Mouse (Mus musculus): Measurements from ENCODE around the gene Rbm7. TPM values are rescaled to one million over a fixed set of nuclear protein-coding genes. Genes with fewer than 3 reads are reported as not detected.

Gene Rbm7
- polyA plus RNA-seq, 1 experiment from 2014 or later: 70.2 TPM

GRCm38 (mm10) chr9:48516615-48517371, 21.7 kb upstream of the Rbm7 start:
- H3K4me3 ChIP-seq: 0 out of 2 replicates have a peak overlapping the region, but pooled peaks have one; percentile 5
- no peaks in the 10 kb centered on the region for H3K36me3 ChIP-seq (replicated peaks)
- peak overlapping the region; percentile 61 for H3K27ac ChIP-seq
- H3K9me3 ChIP-seq: no peaks in the 10 kb centered on the region
- peaks cover 11% of the 10 kb centered on the region; the same call in 1 of the 2 replicates for H3K4me1 ChIP-seq
- 0 out of 2 replicates have a peak overlapping the region, but pooled peaks have one; percentile 18 for H3K9ac ChIP-seq
- ATAC-seq (replicated peaks): no peak
- H3K27me3 ChIP-seq (replicated peaks): no peaks in the 10 kb centered on the region
- peak overlapping the region; percentile 29; the same call in 1 of the 2 replicates for H3K4me2 ChIP-seq
- 62% methylated on average over 11 of the region's 11 CpGs for WGBS

GRCm38 (mm10) chr9:48515332-48515731, 20.2 kb upstream of the Rbm7 start:
- Histone ChIP-seq H3K9ac (no peak overlapping the region), H3K4me1 (peaks cover 11% of the 10 kb centered on the region; the same call in 1 of the 2 replicates), H3K27ac (no peak overlapping the region), H3K36me3 (replicated peaks) (no peaks in the 10 kb centered on the region), H3K4me3 (no peak overlapping the region), H3K4me2 (no peak overlapping the region), H3K9me3 (no peaks in the 10 kb centered on the region), H3K27me3 (replicated peaks) (no peaks in the 10 kb centered on the region)
- 68% methylated on average over 1 of the region's 1 CpGs for WGBS
- no peak for ATAC-seq (replicated peaks)

DNA sequence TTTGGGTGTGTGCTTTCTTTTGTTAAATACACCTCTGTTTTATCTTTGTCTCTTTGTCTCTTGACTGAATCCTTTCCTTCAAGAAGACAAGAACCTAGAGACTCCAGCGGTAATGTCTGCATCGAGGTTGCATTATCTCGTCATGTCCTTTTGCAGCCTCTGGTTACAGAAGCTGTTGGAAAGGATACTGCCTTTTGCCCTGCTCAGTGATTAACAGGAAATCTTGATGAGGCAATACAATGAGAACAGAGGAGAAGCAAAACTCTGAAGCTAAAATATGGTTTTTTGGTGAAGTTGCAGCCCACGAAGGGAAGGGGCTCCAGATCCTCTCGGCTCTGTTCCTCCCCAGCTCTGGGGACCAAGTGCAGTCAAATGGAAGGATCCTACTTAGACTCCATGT, 15.0 kb upstream of the Rbm7 start:
- H3K9ac ChIP-seq: no peak overlapping the region
- ATAC-seq (replicated peaks): no peak
- H3K9me3 ChIP-seq: no peaks in the 10 kb centered on the region
- H3K27me3 ChIP-seq (replicated peaks): no peaks in the 10 kb centered on the region
- H3K36me3 ChIP-seq (replicated peaks): no peaks in the 10 kb centered on the region
- 78% methylated on average over 5 of the region's 5 CpGs for WGBS
- H3K4me2 ChIP-seq: no peak overlapping the region
- no peak overlapping the region for H3K27ac ChIP-seq
- H3K4me3 ChIP-seq: no peak overlapping the region
- no peaks in the 10 kb centered on the region for H3K4me1 ChIP-seq

DNA sequence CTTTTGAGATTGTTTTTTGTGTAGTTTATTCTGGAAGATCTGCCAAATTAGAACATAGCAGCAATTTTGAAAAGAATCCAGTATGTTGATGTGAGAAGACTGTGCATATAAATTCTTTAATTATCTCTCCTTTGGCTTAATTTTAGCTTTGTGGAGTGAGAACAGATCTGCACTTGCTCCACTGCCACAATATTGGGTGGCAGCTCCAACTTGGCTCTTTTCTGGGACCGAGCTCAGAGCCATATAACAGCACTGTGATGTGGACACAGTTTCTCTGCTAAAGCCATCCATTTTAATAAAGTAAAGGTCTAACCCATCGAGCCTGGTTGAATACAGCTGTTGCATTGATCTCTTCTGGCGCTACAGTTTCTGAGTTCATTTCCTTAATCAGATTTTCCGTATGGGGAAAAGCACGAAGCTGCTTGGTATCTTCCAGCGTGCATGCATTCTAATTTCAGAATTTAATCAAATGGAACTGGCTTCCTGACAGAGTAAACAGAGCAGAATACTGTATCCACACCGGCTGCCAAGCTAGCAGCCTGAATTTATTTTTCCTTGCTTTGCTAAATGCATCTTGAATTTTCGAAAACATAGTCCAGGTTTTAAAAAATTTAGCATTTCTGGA, 9.8 kb upstream of the Rbm7 start:
- ATAC-seq (replicated peaks): no peak
- H3K4me2 ChIP-seq: no peak overlapping the region
- no peaks in the 10 kb centered on the region for H3K36me3 ChIP-seq (replicated peaks)
- H3K4me1 ChIP-seq: no peaks in the 10 kb centered on the region
- H3K27me3 ChIP-seq (replicated peaks): no peaks in the 10 kb centered on the region
- WGBS: 64% methylated on average over 8 of the region's 8 CpGs
- no peaks in the 10 kb centered on the region for H3K9me3 ChIP-seq
- H3K9ac ChIP-seq: no peak overlapping the region
- H3K4me3 ChIP-seq: no peak overlapping the region
- 0 out of 2 replicates have a peak overlapping the region, but pooled peaks have one; percentile 20 for H3K27ac ChIP-seq

DNA sequence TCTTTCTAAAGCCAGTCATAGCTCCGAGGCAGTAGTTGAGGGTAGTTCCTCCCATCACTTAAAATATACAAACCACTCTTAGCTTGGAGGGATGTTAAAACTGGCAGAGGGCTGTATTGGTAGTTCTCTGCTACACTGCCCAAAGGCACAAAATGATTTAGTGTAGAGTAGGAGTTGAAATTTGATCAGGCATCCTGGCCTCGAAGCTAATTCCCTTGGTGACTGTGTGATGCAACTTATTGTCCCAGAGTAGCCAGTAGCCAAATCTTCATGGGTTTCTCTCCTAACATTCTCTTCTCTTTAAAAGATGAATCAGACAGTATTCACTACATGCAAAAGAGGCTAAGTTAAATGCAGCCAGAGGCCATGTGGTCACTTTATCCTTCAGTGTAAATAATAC, 7.9 kb upstream of the Rbm7 start:
- 78% methylated on average over 2 of the region's 2 CpGs for WGBS
- Histone ChIP-seq H3K4me3 (no peak overlapping the region), H3K9me3 (no peaks in the 10 kb centered on the region), H3K27me3 (replicated peaks) (no peaks in the 10 kb centered on the region), H3K27ac (no peak overlapping the region), H3K36me3 (replicated peaks) (no peaks in the 10 kb centered on the region), H3K4me2 (no peak overlapping the region), H3K4me1 (no peaks in the 10 kb centered on the region), H3K9ac (no peak overlapping the region)
- ATAC-seq (replicated peaks): no peak

DNA sequence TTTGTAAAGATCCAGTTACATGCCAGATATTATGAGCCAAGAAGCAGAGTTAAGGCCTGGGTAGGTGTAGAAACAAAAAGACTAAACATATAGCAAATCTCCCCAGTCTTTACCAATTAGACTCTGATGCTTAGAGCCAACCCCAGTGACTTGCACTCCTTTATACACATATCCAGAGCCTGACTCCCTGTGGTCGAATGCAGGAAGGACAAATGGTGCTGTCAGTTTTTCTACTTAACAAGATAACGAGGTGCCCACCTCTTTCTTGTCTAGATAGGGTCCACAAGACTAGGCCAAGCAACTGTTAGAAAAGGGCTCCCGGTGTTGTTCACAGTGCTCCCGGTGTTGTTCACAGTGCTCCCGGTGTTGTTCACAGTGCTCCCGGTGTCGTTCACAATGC, 6.1 kb upstream of the Rbm7 start:
- 86% methylated on average over 7 of the region's 7 CpGs for WGBS
- Histone ChIP-seq H3K27ac (no peak overlapping the region), H3K36me3 (replicated peaks) (no peaks in the 10 kb centered on the region), H3K4me1 (peaks cover 2% of the 10 kb centered on the region), H3K4me2 (no peak overlapping the region), H3K4me3 (no peak overlapping the region), H3K9ac (no peak overlapping the region), H3K27me3 (replicated peaks) (no peaks in the 10 kb centered on the region), H3K9me3 (no peaks in the 10 kb centered on the region)
- no peak for ATAC-seq (replicated peaks)

- peak; percentile 81 for ATAC-seq (replicated peaks)
- no peaks in the 10 kb centered on the region for H3K27me3 ChIP-seq (replicated peaks)
- peak overlapping the region; percentile 55 for H3K9ac ChIP-seq
- peak overlapping the region; percentile 61 for H3K4me3 ChIP-seq
- H3K27ac ChIP-seq: peak overlapping the region; percentile 90
- H3K9me3 ChIP-seq: no peaks in the 10 kb centered on the region
- 3% methylated on average over 34 of the region's 34 CpGs for WGBS
- H3K36me3 ChIP-seq (replicated peaks): peaks cover 15% of the 10 kb centered on the region; the same call in 1 of the 2 replicates
- peaks cover 22% of the 10 kb centered on the region for H3K4me1 ChIP-seq
- peak overlapping the region; percentile 69 for H3K4me2 ChIP-seq
These were observed 441 bp upstream of the Rbm7 start for GRCm38 (mm10) chr9:48495548-48495932.

GRCm38 (mm10) chr9:48481214-48482134, 13.6 kb downstream of the Rbm7 start:
- WGBS: 34% methylated on average over 20 of the region's 20 CpGs
- H3K36me3 ChIP-seq (replicated peaks): 0 out of 2 replicates have a peak, but pooled peaks cover 4% of the 10 kb centered on the region
- no peak overlapping the region for H3K27ac ChIP-seq
- peak overlapping the region; percentile 91 for H3K4me2 ChIP-seq
- peak overlapping the region; percentile 78 for H3K4me3 ChIP-seq
- no peaks in the 10 kb centered on the region for H3K9me3 ChIP-seq
- H3K27me3 ChIP-seq (replicated peaks): peaks cover 5% of the 10 kb centered on the region; the same call in 1 of the 2 replicates
- no peak overlapping the region for H3K9ac ChIP-seq
- no peak for ATAC-seq (replicated peaks)
- peaks cover 12% of the 10 kb centered on the region for H3K4me1 ChIP-seq

DNA sequence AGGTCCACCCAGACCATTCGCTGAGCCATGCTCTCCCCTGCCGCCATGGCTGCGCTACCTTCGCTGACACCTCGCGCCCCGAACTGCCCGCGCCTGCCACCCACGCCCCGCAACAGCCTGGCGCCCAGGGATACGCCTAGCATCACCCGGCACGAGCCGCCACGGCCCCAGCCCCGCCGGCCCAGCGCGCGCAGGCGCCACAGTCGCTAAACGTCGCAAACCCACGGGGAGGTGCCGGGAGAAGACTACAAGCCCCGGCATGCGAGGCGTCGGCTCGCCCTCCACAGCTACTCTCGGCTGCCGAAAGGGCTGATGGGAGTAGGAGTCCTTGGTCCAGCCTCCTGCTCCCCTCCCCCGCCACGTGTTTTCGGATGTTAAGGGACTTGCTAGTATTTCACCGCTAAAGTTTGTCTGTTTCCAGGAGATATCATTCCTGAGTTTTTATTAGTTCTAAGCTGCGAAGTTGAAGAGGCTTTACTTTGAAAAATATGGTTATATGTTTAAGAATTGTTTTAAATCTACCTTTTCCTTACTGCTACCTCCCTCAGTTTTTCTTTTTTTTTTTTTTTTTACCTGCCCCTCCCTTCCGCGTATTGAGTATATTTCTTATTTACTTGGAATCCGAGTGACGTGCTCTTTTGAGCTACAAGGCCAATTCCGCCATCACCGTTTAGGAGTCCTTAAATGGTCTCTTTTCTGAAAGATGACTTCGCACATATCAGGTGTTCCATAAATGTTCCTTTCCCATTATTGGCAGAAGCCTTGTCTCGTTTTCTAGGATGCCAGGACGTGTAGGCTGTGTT, 14.5 kb downstream of the Rbm7 start, which contains the start of gene Rexo2:
Rexo2 (minus strand) TSS at position 213 of the 803 bp plus-strand sequence.
- Histone ChIP-seq H3K4me1 (peaks cover 12% of the 10 kb centered on the region), H3K9ac (peak within 1 kb of the TSS; percentile 74), H3K27me3 (replicated peaks) (peaks cover 5% of the 10 kb centered on the region; the same call in 1 of the 2 replicates), H3K36me3 (replicated peaks) (0 out of 2 replicates have a peak, but pooled peaks cover 5% of the 10 kb centered on the region), H3K27ac (no peak within 1 kb of the TSS), H3K4me3 (peak within 1 kb of the TSS; percentile 78), H3K4me2 (peak within 1 kb of the TSS; percentile 91), H3K9me3 (no peaks in the 10 kb centered on the region)
- 1% methylated on average over 49 of the region's 49 CpGs for WGBS
- ATAC-seq (replicated peaks): peak; percentile 100

- Histone ChIP-seq H3K9me3 (no peaks in the 10 kb centered on the region), H3K27ac (no peak overlapping the region), H3K4me3 (peak overlapping the region; percentile 78), H3K36me3 (replicated peaks) (0 out of 2 replicates have a peak, but pooled peaks cover 6% of the 10 kb centered on the region), H3K9ac (peak overlapping the region; percentile 74), H3K27me3 (replicated peaks) (peaks cover 5% of the 10 kb centered on the region; the same call in 1 of the 2 replicates), H3K4me2 (peak overlapping the region; percentile 91), H3K4me1 (peaks cover 12% of the 10 kb centered on the region)
- ATAC-seq (replicated peaks): peak; percentile 75
- WGBS: 5% methylated on average over 25 of the region's 25 CpGs
These were observed 15.2 kb downstream of the Rbm7 start for GRCm38 (mm10) chr9:48479838-48480410.

DNA sequence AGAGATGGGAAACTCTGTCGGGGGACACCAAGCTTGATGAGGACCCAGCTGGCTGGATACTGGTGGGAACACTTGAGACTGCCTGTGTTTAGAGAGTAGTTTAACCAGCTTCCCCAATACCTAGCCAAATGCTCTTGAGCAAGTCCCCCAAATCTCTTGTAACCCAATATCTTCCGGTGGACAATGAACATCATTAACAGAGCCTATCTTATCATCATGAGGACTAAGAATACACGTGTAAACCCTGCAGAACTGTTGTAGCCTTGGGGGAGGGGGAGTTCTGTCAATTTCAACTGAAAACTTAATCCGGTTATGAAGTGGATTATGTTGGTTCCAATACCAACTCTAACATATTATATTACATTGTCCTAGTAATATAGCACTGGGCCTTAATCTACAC, 16.3 kb downstream of the Rbm7 start:
- no peak overlapping the region for H3K4me2 ChIP-seq
- H3K36me3 ChIP-seq (replicated peaks): 0 out of 2 replicates have a peak, but pooled peaks cover 4% of the 10 kb centered on the region
- H3K9me3 ChIP-seq: no peaks in the 10 kb centered on the region
- H3K4me3 ChIP-seq: no peak overlapping the region
- no peak overlapping the region for H3K27ac ChIP-seq
- WGBS: 95% methylated on average over 4 of the region's 4 CpGs
- peaks cover 12% of the 10 kb centered on the region for H3K4me1 ChIP-seq
- peaks cover 5% of the 10 kb centered on the region; the same call in 1 of the 2 replicates for H3K27me3 ChIP-seq (replicated peaks)
- ATAC-seq (replicated peaks): no peak
- H3K9ac ChIP-seq: no peak overlapping the region

Measured in midbrain, embryonic 15.5 days (tissue).